ENCODE assay signal across 27 mouse cellular contexts in genomic region chr15:10223614-10224155, GRCm38 (mm10). TPM values are rescaled to one million over a fixed set of nuclear protein-coding genes. Genes with fewer than 3 reads are reported as not detected.
DNase-seq lines count a peak whose midpoint lies in the region; ATAC-seq and TF ChIP-seq lines count a peak whose summit lies in the region.
"Had no signal": no experiment of that assay in that cellular context is flagged by ENCODE, and none has a peak within 500 bp of the region (broad histone marks: within the 10 kb centered on the region; RNA-seq: fewer than 3 reads in every experiment).

No protein-coding gene starts in this region.

- no peaks in the 10 kb centered on the region for H3K27me3 ChIP-seq in kidney, embryonic 15.5 days
- H3K27me3 ChIP-seq in liver, adult 2 months (ENCODE audit: control insufficient read depth, insufficient read depth, low read length), result no peaks in the 10 kb centered on the region
- no peaks in the 10 kb centered on the region for H3K27me3 ChIP-seq in liver, embryonic 12.5 days (replicated peaks)
- H3K27me3 ChIP-seq: CH12.LX; forebrain, embryonic 13.5 days; heart, embryonic 13.5 days; hindbrain, embryonic 13.5 days had no signal

- no peak overlapping the region for H3K4me2 ChIP-seq in kidney, embryonic 15.5 days
- no peak overlapping the region for H3K4me2 ChIP-seq in liver, embryonic 12.5 days
- H3K4me2 ChIP-seq: forebrain, embryonic 13.5 days; heart, embryonic 13.5 days; hindbrain, embryonic 13.5 days had no signal

- no peak overlapping the region for H3K27ac ChIP-seq in kidney, embryonic 15.5 days
- H3K27ac ChIP-seq in liver, adult 2 months (replicated peaks; ENCODE audit: insufficient read depth, low read depth, low read length), result peak overlapping the region; percentile 87
- H3K27ac ChIP-seq in liver, embryonic 12.5 days, result no peak overlapping the region
- H3K27ac ChIP-seq: forebrain, embryonic 10.5 days; forebrain, embryonic 13.5 days; heart, adult 2 months; heart, embryonic 10.5 days; heart, embryonic 13.5 days; hindbrain, embryonic 10.5 days; hindbrain, embryonic 13.5 days had no signal

- H3K9ac ChIP-seq in kidney, embryonic 15.5 days, result no peak overlapping the region
- H3K9ac ChIP-seq in liver, adult 2 months (ENCODE audit: low read depth, low read length), result peak overlapping the region; percentile 70; the same call in 1 of the 2 replicates
- no peak overlapping the region for H3K9ac ChIP-seq in liver, embryonic 12.5 days
- H3K9ac ChIP-seq: forebrain, embryonic 13.5 days; heart, embryonic 13.5 days; hindbrain, embryonic 13.5 days had no signal

- no peaks in the 10 kb centered on the region for H3K36me3 ChIP-seq in kidney, embryonic 15.5 days
- no peaks in the 10 kb centered on the region for H3K36me3 ChIP-seq in liver, adult 2 months (ENCODE audit: control insufficient read depth, insufficient read depth, low read length)
- no peaks in the 10 kb centered on the region for H3K36me3 ChIP-seq in liver, embryonic 12.5 days
- H3K36me3 ChIP-seq: forebrain, embryonic 10.5 days; G1E; heart, embryonic 10.5 days; heart, embryonic 13.5 days; hindbrain, embryonic 10.5 days; hindbrain, embryonic 13.5 days had no signal

- H3K4me1 ChIP-seq in kidney, embryonic 15.5 days, result no peaks in the 10 kb centered on the region
- peaks cover 20% of the 10 kb centered on the region for H3K4me1 ChIP-seq in liver, adult 2 months (ENCODE audit: control insufficient read depth, insufficient read depth, low read length)
- H3K4me1 ChIP-seq in liver, embryonic 12.5 days, result no peaks in the 10 kb centered on the region
- H3K4me1 ChIP-seq: forebrain, embryonic 10.5 days; forebrain, embryonic 13.5 days; heart, embryonic 10.5 days; heart, embryonic 13.5 days; hindbrain, embryonic 10.5 days; hindbrain, embryonic 13.5 days had no signal

- 71% methylated on average over 4 of the region's 4 CpGs for WGBS in kidney, embryonic 15.5 days
- WGBS in liver, adult 2 months, result 21% methylated on average over 4 of the region's 4 CpGs
- WGBS in liver, embryonic 12.5 days (ENCODE audit: insufficient replicate concordance), result 64% methylated on average over 4 of the region's 4 CpGs

- H3K9me3 ChIP-seq in kidney, embryonic 15.5 days (replicated peaks), result no peaks in the 10 kb centered on the region
- no peaks in the 10 kb centered on the region for H3K9me3 ChIP-seq in liver, embryonic 12.5 days (replicated peaks)
- H3K9me3 ChIP-seq: forebrain, embryonic 10.5 days; forebrain, embryonic 13.5 days; G1E; heart, embryonic 10.5 days; heart, embryonic 13.5 days; hindbrain, embryonic 10.5 days; hindbrain, embryonic 13.5 days had no signal

- DNase-seq in kidney, adult 18-20 months, result peak; percentile 41
- peak; percentile 100 for DNase-seq in liver, adult 2 months (ENCODE audit: extremely low read depth, low read depth, low spot score)
- peak; percentile 15 for DNase-seq in kidney, postnatal 10 days
- DNase-seq in kidney, postnatal 36 days, result peak; percentile 56 to 76
- DNase-seq in right cerebral cortex, postnatal 36 days (ENCODE audit: low spot score in 2 of 2), result no peak
- DNase-seq: adrenal gland, postnatal 10 days; adrenal gland, postnatal 36 days; B cell, adult 2 months; cerebellum, adult 18-20 months; cerebellum, adult 9-10 months; cerebellum, postnatal 14 days; gastrocnemius, postnatal 10 days; gastrocnemius, postnatal 36 days; heart, adult 2 months had no signal

- H3K4me3 ChIP-seq in kidney, embryonic 15.5 days (replicated peaks), result no peak overlapping the region
- peak overlapping the region; percentile 53 for H3K4me3 ChIP-seq in liver, adult 2 months (ENCODE audit: insufficient read depth, low read depth, low read length)
- no peak overlapping the region for H3K4me3 ChIP-seq in liver, embryonic 12.5 days
- H3K4me3 ChIP-seq: forebrain, embryonic 10.5 days; forebrain, embryonic 13.5 days; heart, adult 2 months; heart, embryonic 10.5 days; heart, embryonic 13.5 days; hindbrain, embryonic 10.5 days; hindbrain, embryonic 13.5 days had no signal

- TF ChIP-seq POLR2A in liver, adult 2 months (IDR thresholded peaks at IDR 0.05; ENCODE audit: extremely low read depth, insufficient read depth, low read length), result no peak

- no peak for ATAC-seq in kidney, embryonic 15.5 days (replicated peaks; ENCODE audit: low FRiP score)
- ATAC-seq in liver, embryonic 12.5 days, result no peak
- ATAC-seq: forebrain, embryonic 13.5 days; forebrain, embryonic 16.5 days; Patski had no signal

- TF ChIP-seq CTCF in liver, adult 2 months (IDR thresholded peaks at IDR 0.05; ENCODE audit: low read depth, low read length), result no peak

- H3K79me2 ChIP-seq in liver, adult 2 months (ENCODE audit: control insufficient read depth, insufficient read depth, low read length), result peaks cover 11% of the 10 kb centered on the region; the same call in 1 of the 2 replicates

RNA-seq across cellular contexts. Expression of gene Prlr, which starts 46.6 kb away (rescaled TPM):
- polyA plus RNA-seq in kidney, embryonic 15.5 days (2015; fragmentation: Nextera tagmentation; extraction: Ambion mirVana), result 3.3 and 4.0 TPM in 2 replicates
- 123 and 171 TPM in 2 replicates for total RNA-seq in liver, adult 2 months (2014; rRNA removed)
- polyA plus RNA-seq in liver, adult 2 months (2012; rRNA removed), result 107 and 167 TPM in 2 replicates
- 0.04 and 0.13 TPM in 2 replicates for polyA plus RNA-seq in liver, embryonic 12.5 days (2016; fragmentation: Nextera tagmentation; extraction: Ambion mirVana)
- total RNA-seq: CH12.LX; granulocyte monocyte progenitor cell, adult 5-6 weeks had no signal
- polyA plus RNA-seq: G1E, Patski had no signal

Comparison
In these comparisons a context has a peak if more than half of its experiments do, and no peak if none do; other contexts are left out.
1. RNA of gene Prlr, which starts 46.6 kb away (polyA plus RNA-seq): 107 to 167 TPM in liver, adult 2 months; 3.3 to 4.0 TPM in kidney, embryonic 15.5 days and 0.04 to 0.13 TPM in liver, embryonic 12.5 days; every median in the first group is over 10 times any median in the second.
2. DNase-seq: peak in kidney, adult 18-20 months (single experiment), liver, adult 2 months (single experiment), kidney, postnatal 10 days (single experiment) and kidney, postnatal 36 days (2 of 2); none in right cerebral cortex, postnatal 36 days (0 of 2).